Mouse (Mus musculus) ES-E14 (cell line): Measurements from ENCODE around the gene Dscam.

Source experiments
- CHD2 ChIP-seq: IDR thresholded peaks from 2 replicates; pipeline ENCODE4 v1.6.1; 2014; ENCODE audit warnings: mild to moderate bottlenecking, low read depth, low read length, inconsistent platforms
- HCFC1 ChIP-seq: IDR thresholded peaks from 2 replicates; pipeline ENCODE4 v1.6.1; 2012; ENCODE audit warnings: low read length, inconsistent platforms, borderline replicate concordance; ENCODE audit not compliant: insufficient read depth
- MAFK ChIP-seq: IDR thresholded peaks from 2 replicates; pipeline ENCODE4 v1.6.1; 2014; ENCODE audit warnings: mild to moderate bottlenecking, low read depth, low read length, inconsistent platforms; ENCODE audit not compliant: insufficient read depth
- ZC3H11A ChIP-seq: IDR thresholded peaks from 2 replicates; pipeline ENCODE4 v1.6.1; 2012; ENCODE audit warnings: low read depth, mild to moderate bottlenecking, inconsistent platforms, low read length, borderline replicate concordance
- ZNF384 ChIP-seq: IDR thresholded peaks from 2 replicates; pipeline ENCODE4 v1.6.1; 2012; ENCODE audit warnings: low read depth, low read length, inconsistent platforms

- TF ChIP-seq MAFK (no peak), HCFC1 (no peak), ZNF384 (no peak), ZC3H11A (no peak), CHD2 (no peak)
These were observed 613.9 kb downstream of the Dscam start for GRCm38 (mm10) chr16:96556621-96557020.
